Mouse (Mus musculus): ENCODE results near the gene Sem1. TPM values are rescaled to one million over a fixed set of nuclear protein-coding genes. Genes with fewer than 3 reads are reported as not detected.

Gene Sem1
- polyA plus RNA-seq (2014; fragmentation: Nextera tagmentation; extraction: Ambion mirVana): 241 and 251 TPM in 2 replicates

DNA sequence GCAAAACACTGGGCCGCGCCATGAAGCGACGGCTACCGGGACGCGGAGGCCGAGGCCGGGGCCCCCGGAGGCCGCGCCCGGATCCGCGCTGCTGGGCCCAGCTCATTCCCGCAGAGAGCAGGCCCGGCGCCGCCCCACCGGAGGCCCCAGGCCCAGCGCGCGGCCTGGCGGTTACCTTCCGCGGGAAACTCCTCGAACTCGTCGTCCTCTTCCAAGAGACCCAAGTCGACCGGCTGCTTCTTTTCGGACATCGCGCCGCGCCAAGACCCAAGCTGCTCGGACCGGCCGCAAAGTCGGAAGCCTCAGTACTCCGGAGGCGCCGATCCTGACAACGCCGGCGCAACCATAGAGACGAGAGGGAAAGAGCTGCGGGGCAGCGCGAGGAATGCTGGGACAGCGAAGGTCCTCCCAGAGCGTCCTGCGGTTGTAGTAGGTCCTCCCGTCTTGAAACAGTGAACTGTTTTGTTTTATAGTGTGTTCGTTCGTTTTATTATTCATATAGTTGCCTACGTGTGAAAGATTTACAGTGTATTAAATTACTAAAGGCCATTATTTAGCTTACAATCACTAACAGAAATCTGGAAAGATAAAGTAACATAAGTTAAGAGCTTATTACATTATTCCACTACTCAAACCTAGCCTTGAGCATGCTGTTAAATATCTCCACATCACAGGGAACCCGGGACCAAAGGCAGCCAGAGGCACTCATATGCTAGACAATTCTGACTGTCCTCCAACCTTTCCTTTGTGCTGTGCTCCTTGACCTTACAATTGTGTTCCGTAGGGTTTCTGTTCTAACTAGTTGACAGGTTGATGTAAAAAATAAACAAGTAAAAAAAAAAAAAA lies at the start of gene Sem1:
TSS of gene Sem1 (minus strand) at position 360 of the 846 bp plus-strand sequence.
- Histone ChIP-seq H3K4me3 (ENCODE audit: low read depth, low read length) (peak within 1 kb of the TSS; percentile 94), H3K9ac (ENCODE audit: low read length) (peak within 1 kb of the TSS; percentile 97), H3K9me3 (ENCODE audit: control insufficient read depth, low read length) (no peaks in the 10 kb centered on the region), H3K4me1 (ENCODE audit: control insufficient read depth, insufficient read depth, low read length) (no peaks in the 10 kb centered on the region), H3K27ac (ENCODE audit: low read depth, low read length) (peak within 1 kb of the TSS; percentile 75), H3K27me3 (ENCODE audit: control insufficient read depth, insufficient read depth, low read length) (no peaks in the 10 kb centered on the region), H3K4me2 (peak within 1 kb of the TSS; percentile 73), H3K36me3 (ENCODE audit: control insufficient read depth, insufficient read depth, low read length) (no peaks in the 10 kb centered on the region)
- DNase-seq (ENCODE audit: low spot score, missing footprints) (peak; percentile 99), ATAC-seq (ENCODE audit: low FRiP score) (peak; percentile 98)
- WGBS: 2% methylated on average over 59 of the region's 59 CpGs

DNA sequence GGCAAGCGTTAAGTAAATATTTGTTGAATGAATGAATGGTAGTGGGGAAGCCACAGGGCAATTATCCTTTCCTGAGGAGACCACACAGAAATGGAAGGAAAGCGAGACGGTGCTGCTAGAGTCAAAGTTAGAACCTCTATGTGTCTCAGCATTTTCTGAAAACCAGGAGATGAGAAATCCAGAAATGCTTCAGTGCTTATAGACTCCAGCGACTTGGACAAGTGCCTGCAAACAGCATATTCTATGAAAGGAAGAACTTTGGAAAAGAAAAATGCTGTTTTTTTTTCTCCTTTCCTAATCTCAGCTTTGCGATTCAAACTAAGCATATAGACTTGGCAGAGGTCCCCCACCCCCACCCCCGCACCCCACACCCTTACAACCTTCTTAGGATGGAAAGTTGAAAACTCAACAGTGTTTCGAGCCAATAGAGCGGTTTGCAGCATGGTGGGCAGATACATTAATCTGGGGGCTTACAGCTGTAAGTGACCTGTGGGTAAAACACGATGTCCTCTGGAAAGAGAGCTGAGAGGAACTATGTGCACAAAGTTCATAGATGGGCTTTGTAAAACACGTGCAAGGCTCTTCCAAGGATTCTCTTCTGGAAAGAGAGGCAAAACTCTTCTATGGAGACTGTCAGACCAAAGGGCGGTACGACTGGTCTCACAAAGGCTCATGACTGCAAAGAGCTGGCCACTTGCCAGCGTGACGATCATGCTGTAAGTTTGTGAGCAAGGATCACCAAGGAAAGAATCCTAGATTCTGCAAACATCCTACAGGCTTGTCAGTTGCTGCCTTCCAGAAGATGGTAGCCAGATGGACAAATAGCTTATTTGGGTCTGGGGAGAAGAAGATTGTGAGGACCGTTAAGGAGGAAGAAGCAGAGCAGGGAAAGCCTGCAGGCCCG lies 44.6 kb upstream of the Sem1 start:
- Histone ChIP-seq H3K4me3 (ENCODE audit: low read depth, low read length) (no peak overlapping the region), H3K27ac (ENCODE audit: low read depth, low read length) (no peak overlapping the region), H3K9me3 (ENCODE audit: control insufficient read depth, low read length) (no peaks in the 10 kb centered on the region), H3K4me2 (no peak overlapping the region), H3K27me3 (ENCODE audit: control insufficient read depth, insufficient read depth, low read length) (no peaks in the 10 kb centered on the region), H3K4me1 (ENCODE audit: control insufficient read depth, insufficient read depth, low read length) (peaks cover 2% of the 10 kb centered on the region; the same call in 1 of the 2 replicates), H3K9ac (ENCODE audit: low read length) (no peak overlapping the region), H3K36me3 (ENCODE audit: control insufficient read depth, insufficient read depth, low read length) (no peaks in the 10 kb centered on the region)
- no peak for ATAC-seq (ENCODE audit: low FRiP score)
- no peak for DNase-seq (ENCODE audit: low spot score, missing footprints)
- WGBS: 72% methylated on average over 16 of the region's 16 CpGs

GRCm38 (mm10) chr6:6603561-6604544 lies 25.4 kb upstream of the Sem1 start:
- no peaks in the 10 kb centered on the region for H3K27me3 ChIP-seq (ENCODE audit: control insufficient read depth, insufficient read depth, low read length)
- no peak overlapping the region for H3K4me3 ChIP-seq (ENCODE audit: low read depth, low read length)
- no peak overlapping the region for H3K9ac ChIP-seq (ENCODE audit: low read length)
- 56% methylated on average over 8 of the region's 8 CpGs for WGBS
- no peaks in the 10 kb centered on the region for H3K9me3 ChIP-seq (ENCODE audit: control insufficient read depth, low read length)
- H3K4me1 ChIP-seq (ENCODE audit: control insufficient read depth, insufficient read depth, low read length): peaks cover 2% of the 10 kb centered on the region; the same call in 1 of the 2 replicates
- ATAC-seq (ENCODE audit: low FRiP score) (0 out of 2 replicates have a peak, but pooled peaks have one; percentile 63), DNase-seq (ENCODE audit: low spot score, missing footprints) (no peak)
- H3K36me3 ChIP-seq (ENCODE audit: control insufficient read depth, insufficient read depth, low read length): no peaks in the 10 kb centered on the region
- no peak overlapping the region for H3K27ac ChIP-seq (ENCODE audit: low read depth, low read length)
- H3K4me2 ChIP-seq: no peak overlapping the region

DNA sequence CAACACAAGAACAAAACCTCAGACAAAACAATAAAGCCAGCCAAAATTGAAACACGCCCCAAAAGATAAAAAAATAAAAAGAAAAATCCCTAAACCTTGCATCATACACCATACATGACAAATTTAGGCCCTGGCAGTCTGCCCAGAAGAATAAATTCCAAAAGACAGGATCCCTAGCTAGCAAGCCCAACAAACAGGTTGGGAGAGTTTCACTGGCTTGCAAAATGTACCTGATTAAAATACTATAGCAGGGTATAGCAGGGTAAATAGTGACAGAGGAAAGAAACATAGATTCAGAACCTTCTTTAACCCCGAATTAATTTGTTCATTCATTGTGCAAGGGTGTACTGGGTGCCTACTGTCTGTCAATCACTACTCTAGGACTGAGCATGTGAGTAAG lies 7.8 kb upstream of the Sem1 start:
- ATAC-seq (ENCODE audit: low FRiP score) (no peak), DNase-seq (ENCODE audit: low spot score, missing footprints) (no peak)
- Histone ChIP-seq H3K36me3 (ENCODE audit: control insufficient read depth, insufficient read depth, low read length) (no peaks in the 10 kb centered on the region), H3K27ac (ENCODE audit: low read depth, low read length) (no peak overlapping the region), H3K9ac (ENCODE audit: low read length) (no peak overlapping the region), H3K4me3 (ENCODE audit: low read depth, low read length) (no peak overlapping the region), H3K9me3 (ENCODE audit: control insufficient read depth, low read length) (no peaks in the 10 kb centered on the region), H3K27me3 (ENCODE audit: control insufficient read depth, insufficient read depth, low read length) (no peaks in the 10 kb centered on the region), H3K4me2 (no peak overlapping the region), H3K4me1 (ENCODE audit: control insufficient read depth, insufficient read depth, low read length) (no peaks in the 10 kb centered on the region)
- 80% methylated on average over 2 of the region's 2 CpGs for WGBS

- Histone ChIP-seq H3K9ac (ENCODE audit: low read length) (no peak overlapping the region), H3K9me3 (ENCODE audit: control insufficient read depth, low read length) (no peaks in the 10 kb centered on the region), H3K27me3 (ENCODE audit: control insufficient read depth, insufficient read depth, low read length) (no peaks in the 10 kb centered on the region), H3K4me2 (no peak overlapping the region), H3K4me3 (ENCODE audit: low read depth, low read length) (no peak overlapping the region), H3K36me3 (ENCODE audit: control insufficient read depth, insufficient read depth, low read length) (no peaks in the 10 kb centered on the region), H3K27ac (ENCODE audit: low read depth, low read length) (no peak overlapping the region), H3K4me1 (ENCODE audit: control insufficient read depth, insufficient read depth, low read length) (no peaks in the 10 kb centered on the region)
- no peak for ATAC-seq (ENCODE audit: low FRiP score)
- 84% methylated on average over 2 of the region's 2 CpGs for WGBS
- DNase-seq (ENCODE audit: low spot score, missing footprints): peak; percentile 53
Measured at GRCm38 (mm10) chr6:6581849-6582248, 3.4 kb upstream of the Sem1 start.

DNA sequence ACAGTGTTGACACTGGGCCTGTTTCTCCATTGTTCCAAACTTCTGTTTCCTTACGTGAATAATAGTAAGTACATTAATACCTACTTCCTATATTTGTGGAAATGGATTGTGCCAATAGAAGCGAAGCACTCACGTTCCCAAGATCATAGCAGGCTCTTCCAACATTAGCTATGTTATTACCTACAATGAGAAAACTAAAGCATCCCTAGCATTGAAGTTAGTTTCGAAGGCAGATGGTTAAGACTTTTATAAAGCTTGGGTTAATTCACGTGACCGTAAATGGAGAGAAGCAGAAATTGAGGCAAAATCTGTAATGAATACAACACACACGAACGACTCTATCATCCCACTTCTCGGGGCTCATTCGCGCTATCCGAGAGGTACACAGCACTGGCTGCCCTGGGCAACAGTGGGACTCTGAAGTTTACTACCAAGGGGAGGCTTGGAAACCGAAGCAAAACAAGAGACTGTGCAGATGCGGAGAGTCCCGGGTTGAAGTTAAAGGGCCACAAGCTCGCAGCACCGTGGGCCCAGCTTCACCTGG lies 650 bp downstream of the Sem1 start:
- H3K4me1 ChIP-seq (ENCODE audit: control insufficient read depth, insufficient read depth, low read length): no peaks in the 10 kb centered on the region
- peak overlapping the region; percentile 94 for H3K4me3 ChIP-seq (ENCODE audit: low read depth, low read length)
- ATAC-seq (ENCODE audit: low FRiP score) (peak; percentile 75), DNase-seq (ENCODE audit: low spot score, missing footprints) (peak; percentile 85)
- peak overlapping the region; percentile 75 for H3K27ac ChIP-seq (ENCODE audit: low read depth, low read length)
- WGBS: 5% methylated on average over 17 of the region's 17 CpGs
- H3K4me2 ChIP-seq: peak overlapping the region; percentile 73
- no peaks in the 10 kb centered on the region for H3K36me3 ChIP-seq (ENCODE audit: control insufficient read depth, insufficient read depth, low read length)
- peak overlapping the region; percentile 97 for H3K9ac ChIP-seq (ENCODE audit: low read length)
- H3K27me3 ChIP-seq (ENCODE audit: control insufficient read depth, insufficient read depth, low read length): no peaks in the 10 kb centered on the region
- H3K9me3 ChIP-seq (ENCODE audit: control insufficient read depth, low read length): no peaks in the 10 kb centered on the region

- ATAC-seq (ENCODE audit: low FRiP score) (no peak), DNase-seq (ENCODE audit: low spot score, missing footprints) (peak; percentile 70)
- peak overlapping the region; percentile 94 for H3K4me3 ChIP-seq (ENCODE audit: low read depth, low read length)
- H3K27ac ChIP-seq (ENCODE audit: low read depth, low read length): no peak overlapping the region
- H3K9ac ChIP-seq (ENCODE audit: low read length): peak overlapping the region; percentile 97
- H3K36me3 ChIP-seq (ENCODE audit: control insufficient read depth, insufficient read depth, low read length): no peaks in the 10 kb centered on the region
- H3K4me2 ChIP-seq: peak overlapping the region; percentile 73
- 82% methylated on average over 3 of the region's 3 CpGs for WGBS
- H3K4me1 ChIP-seq (ENCODE audit: control insufficient read depth, insufficient read depth, low read length): no peaks in the 10 kb centered on the region
- no peaks in the 10 kb centered on the region for H3K9me3 ChIP-seq (ENCODE audit: control insufficient read depth, low read length)
- no peaks in the 10 kb centered on the region for H3K27me3 ChIP-seq (ENCODE audit: control insufficient read depth, insufficient read depth, low read length)
Measured at GRCm38 (mm10) chr6:6577291-6577690, 1.2 kb downstream of the Sem1 start.

- no peak overlapping the region for H3K4me3 ChIP-seq (ENCODE audit: low read depth, low read length)
- H3K9ac ChIP-seq (ENCODE audit: low read length): no peak overlapping the region
- no peaks in the 10 kb centered on the region for H3K4me1 ChIP-seq (ENCODE audit: control insufficient read depth, insufficient read depth, low read length)
- H3K9me3 ChIP-seq (ENCODE audit: control insufficient read depth, low read length): no peaks in the 10 kb centered on the region
- no peaks in the 10 kb centered on the region for H3K27me3 ChIP-seq (ENCODE audit: control insufficient read depth, insufficient read depth, low read length)
- H3K36me3 ChIP-seq (ENCODE audit: control insufficient read depth, insufficient read depth, low read length): no peaks in the 10 kb centered on the region
- no peak overlapping the region for H3K4me2 ChIP-seq
- no peak for ATAC-seq (ENCODE audit: low FRiP score)
- peak; percentile 10 for DNase-seq (ENCODE audit: low spot score, missing footprints)
- WGBS: 94% methylated on average over 4 of the region's 4 CpGs
- no peak overlapping the region for H3K27ac ChIP-seq (ENCODE audit: low read depth, low read length)
Measured at GRCm38 (mm10) chr6:6575796-6576195, 2.7 kb downstream of the Sem1 start.

All from midbrain, embryonic 11.5 days (tissue).